Comparison of ENCODE assay signal across 17 mouse cellular contexts in genomic region chr10:84838850-84839473, GRCm38 (mm10).
"Had no signal": no experiment of that assay in that cellular context is flagged by ENCODE, and none has a peak within 500 bp of the region (broad histone marks: within the 10 kb centered on the region; RNA-seq: fewer than 3 reads in every experiment).

No protein-coding gene starts in this region.

- H3K27me3 ChIP-seq: midbrain, embryonic 13.5 days; midbrain, embryonic 15.5 days; neural tube, embryonic 13.5 days; neural tube, embryonic 15.5 days had no signal

- DNase-seq: lung, adult 18-20 months; lung, embryonic 14.5 days; lung, postnatal 10 days; lung, postnatal 4 days; retina, postnatal 1 day; right cerebral cortex, adult 18-20 months; right cerebral cortex, postnatal 25 days; right cerebral cortex, postnatal 4 days; spleen, adult 18-20 months; thymus, adult 18-20 months; thymus, postnatal 14 days; thymus, postnatal 36 days had no signal

- H3K9me3 ChIP-seq: midbrain, embryonic 10.5 days; midbrain, embryonic 13.5 days; midbrain, embryonic 15.5 days; neural tube, embryonic 13.5 days; neural tube, embryonic 15.5 days had no signal

- H3K36me3 ChIP-seq: midbrain, embryonic 15.5 days; neural tube, embryonic 13.5 days; neural tube, embryonic 15.5 days had no signal

- ATAC-seq: midbrain, embryonic 13.5 days; midbrain, embryonic 15.5 days had no signal

- H3K4me3 ChIP-seq: midbrain, embryonic 10.5 days; midbrain, embryonic 13.5 days; midbrain, embryonic 15.5 days; neural tube, embryonic 13.5 days; neural tube, embryonic 15.5 days had no signal

- H3K27ac ChIP-seq: midbrain, embryonic 10.5 days; midbrain, embryonic 13.5 days; midbrain, embryonic 15.5 days; neural tube, embryonic 13.5 days; neural tube, embryonic 15.5 days had no signal

- H3K4me2 ChIP-seq: lung, embryonic 14.5 days; midbrain, embryonic 13.5 days; midbrain, embryonic 15.5 days; neural tube, embryonic 13.5 days; neural tube, embryonic 15.5 days had no signal

- H3K9ac ChIP-seq: lung, embryonic 14.5 days; midbrain, embryonic 13.5 days; midbrain, embryonic 15.5 days; neural tube, embryonic 13.5 days; neural tube, embryonic 15.5 days had no signal

- H3K4me1 ChIP-seq: midbrain, embryonic 13.5 days; midbrain, embryonic 15.5 days; neural tube, embryonic 13.5 days; neural tube, embryonic 15.5 days had no signal
